Mouse (Mus musculus) kidney, adult 9 months (tissue): ENCODE data around the gene Gid4.
A peak's percentile ranks its signal among the peaks of the same experiment; 100 is the strongest.

Experiments used
- DNase-seq: peaks from one replicate; pipeline ENCODE4 v3.0.0; 2022

The Gid4 gene

GRCm38 (mm10) chr11:60416963-60417716 is at the start of gene Gid4:
Gene Gid4 (plus strand): TSS chr11:60417145.
- DNase-seq = peak; percentile 99

GRCm38 (mm10) chr11:60367256-60367655 is 49.7 kb upstream of the Gid4 start:
- no peak for DNase-seq

- no peak for DNase-seq
Observed at GRCm38 (mm10) chr11:60368909-60369308, 48.0 kb upstream of the Gid4 start.

- no peak for DNase-seq
Observed at GRCm38 (mm10) chr11:60369448-60369847, 47.5 kb upstream of the Gid4 start.

GRCm38 (mm10) chr11:60370431-60370830 is 46.5 kb upstream of the Gid4 start:
- DNase-seq = no peak

- DNase-seq = no peak
Observed at GRCm38 (mm10) chr11:60374481-60374880, 42.5 kb upstream of the Gid4 start.

GRCm38 (mm10) chr11:60383518-60383917 is 33.4 kb upstream of the Gid4 start:
- no peak for DNase-seq

GRCm38 (mm10) chr11:60384762-60385421 is 32.1 kb upstream of the Gid4 start:
- DNase-seq = no peak

- no peak for DNase-seq
Observed at GRCm38 (mm10) chr11:60385946-60386345, 31.0 kb upstream of the Gid4 start.

- DNase-seq = peak; percentile 17
Observed at GRCm38 (mm10) chr11:60387944-60388343, 29.0 kb upstream of the Gid4 start.

- DNase-seq = no peak
Observed at GRCm38 (mm10) chr11:60391346-60391745, 25.6 kb upstream of the Gid4 start.

GRCm38 (mm10) chr11:60396546-60396945 is 20.4 kb upstream of the Gid4 start:
- DNase-seq = no peak

GRCm38 (mm10) chr11:60397172-60397571 is 19.8 kb upstream of the Gid4 start:
- DNase-seq = no peak

- DNase-seq = no peak
Observed at GRCm38 (mm10) chr11:60406606-60407005, 10.3 kb upstream of the Gid4 start.

GRCm38 (mm10) chr11:60412173-60412572 is 4.8 kb upstream of the Gid4 start:
- DNase-seq = peak; percentile 84

- DNase-seq = no peak
Observed at GRCm38 (mm10) chr11:60412921-60413320, 4.0 kb upstream of the Gid4 start.

GRCm38 (mm10) chr11:60416590-60416962 is 369 bp upstream of the Gid4 start:
- DNase-seq = no peak

GRCm38 (mm10) chr11:60417717-60418472 is 950 bp downstream of the Gid4 start, which contains the start of gene Atpaf2:
Gene Atpaf2 (minus strand): TSS chr11:60418457.
- DNase-seq = peak; percentile 24

GRCm38 (mm10) chr11:60418473-60418803 is 1.5 kb downstream of the Gid4 start:
- peak; percentile 22 for DNase-seq

- peak; percentile 17 for DNase-seq
Observed at GRCm38 (mm10) chr11:60422046-60422668, 5.2 kb downstream of the Gid4 start.

- no peak for DNase-seq
Observed at GRCm38 (mm10) chr11:60423006-60423405, 6.1 kb downstream of the Gid4 start.

GRCm38 (mm10) chr11:60426417-60426816 is 9.5 kb downstream of the Gid4 start:
- DNase-seq = no peak

- DNase-seq = no peak
Observed at GRCm38 (mm10) chr11:60427628-60428027, 10.7 kb downstream of the Gid4 start.
